Mouse (Mus musculus): ENCODE measurements around the gene Ankrd35. TPM values are rescaled to one million over a fixed set of nuclear protein-coding genes. Genes with fewer than 3 reads are reported as not detected.
"Not testable (repeated sequence)": the region's sequence is repeated elsewhere in the genome, so short reads cannot be mapped to it uniquely, and the experiment has no call there.

The Ankrd35 gene
- polyA plus RNA-seq, 1 experiment = 0.09 TPM

- TF ChIP-seq CTCF (IDR thresholded peaks at IDR 0.05; ENCODE audit: control insufficient read depth, insufficient read depth, insufficient read length) = no peak
- no peak for TF ChIP-seq FOSL1 (IDR thresholded peaks at IDR 0.05; ENCODE audit: insufficient read depth, low read length, poor library complexity, severe bottlenecking)
- TF ChIP-seq MYOG (IDR thresholded peaks at IDR 0.05; ENCODE audit: control insufficient read depth, extremely low read depth, insufficient read length) = no peak
- no peak for TF ChIP-seq CEBPB (IDR thresholded peaks at IDR 0.05; ENCODE audit: low read depth)
- TF ChIP-seq USF1 (IDR thresholded peaks at IDR 0.05; ENCODE audit: low read depth) = no peak
- Histone ChIP-seq H3K79me3 (ENCODE audit: low read depth) (no peaks in the 10 kb centered on the region), H3K79me2 (ENCODE audit: control insufficient read depth, insufficient read depth) (no peaks in the 10 kb centered on the region), H3K36me3 (ENCODE audit: control insufficient read depth, insufficient read depth) (peaks cover 12% of the 10 kb centered on the region), H3K4me3 (ENCODE audit: insufficient read depth, poor library complexity, severe bottlenecking) (no peak overlapping the region), H3ac (ENCODE audit: control insufficient read depth, insufficient read length, low read depth) (no peak overlapping the region), H3K27me3 (ENCODE audit: control insufficient read depth, insufficient read depth, insufficient read length) (no peaks in the 10 kb centered on the region)
These were observed 22.6 kb upstream of the Ankrd35 start for GRCm38 (mm10) chr3:96647365-96647764.

DNA sequence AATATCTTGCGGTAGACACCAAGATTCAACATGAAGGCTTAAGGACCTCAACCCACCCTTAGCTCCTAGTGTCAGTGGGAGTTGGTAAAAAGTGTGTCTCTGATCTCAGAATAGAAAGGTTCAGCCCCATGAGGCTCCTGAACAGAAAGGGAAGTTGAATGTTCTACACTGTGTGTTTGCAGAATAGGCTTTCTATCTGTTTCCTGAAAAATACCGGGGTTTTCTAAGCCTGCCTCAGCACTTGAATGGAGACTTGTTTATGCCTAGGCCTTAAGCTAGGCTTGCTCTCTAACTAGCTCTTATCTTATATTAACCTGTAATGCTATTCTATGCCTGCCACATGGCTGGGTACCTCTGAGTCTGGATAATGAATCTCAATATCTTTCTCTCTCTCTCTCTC lies 9.0 kb upstream of the Ankrd35 start:
- no peak overlapping the region for H3ac ChIP-seq (ENCODE audit: control insufficient read depth, insufficient read length, low read depth)
- TF ChIP-seq MYOG (IDR thresholded peaks at IDR 0.05; ENCODE audit: control insufficient read depth, extremely low read depth, insufficient read length) = no peak
- TF ChIP-seq FOSL1 (IDR thresholded peaks at IDR 0.05; ENCODE audit: insufficient read depth, low read length, poor library complexity, severe bottlenecking) = no peak
- no peak for TF ChIP-seq CTCF (IDR thresholded peaks at IDR 0.05; ENCODE audit: control insufficient read depth, insufficient read depth, insufficient read length)
- TF ChIP-seq MYOD1 (IDR thresholded peaks at IDR 0.05; ENCODE audit: control insufficient read depth, insufficient read length, low read depth) = no peak
- TF ChIP-seq CEBPB (IDR thresholded peaks at IDR 0.05; ENCODE audit: low read depth) = no peak
- TF ChIP-seq USF1 (IDR thresholded peaks at IDR 0.05; ENCODE audit: low read depth) = no peak
- no peak for TF ChIP-seq MAX (IDR thresholded peaks at IDR 0.05)
- H3K79me2 ChIP-seq (ENCODE audit: control insufficient read depth, insufficient read depth) = no peaks in the 10 kb centered on the region
- H3K79me3 ChIP-seq (ENCODE audit: low read depth) = no peaks in the 10 kb centered on the region
- no peaks in the 10 kb centered on the region for H3K27me3 ChIP-seq (ENCODE audit: control insufficient read depth, insufficient read depth, insufficient read length)
- no peaks in the 10 kb centered on the region for H3K36me3 ChIP-seq (ENCODE audit: control insufficient read depth, insufficient read depth)
- no peak overlapping the region for H3K4me3 ChIP-seq (ENCODE audit: insufficient read depth, poor library complexity, severe bottlenecking)

DNA sequence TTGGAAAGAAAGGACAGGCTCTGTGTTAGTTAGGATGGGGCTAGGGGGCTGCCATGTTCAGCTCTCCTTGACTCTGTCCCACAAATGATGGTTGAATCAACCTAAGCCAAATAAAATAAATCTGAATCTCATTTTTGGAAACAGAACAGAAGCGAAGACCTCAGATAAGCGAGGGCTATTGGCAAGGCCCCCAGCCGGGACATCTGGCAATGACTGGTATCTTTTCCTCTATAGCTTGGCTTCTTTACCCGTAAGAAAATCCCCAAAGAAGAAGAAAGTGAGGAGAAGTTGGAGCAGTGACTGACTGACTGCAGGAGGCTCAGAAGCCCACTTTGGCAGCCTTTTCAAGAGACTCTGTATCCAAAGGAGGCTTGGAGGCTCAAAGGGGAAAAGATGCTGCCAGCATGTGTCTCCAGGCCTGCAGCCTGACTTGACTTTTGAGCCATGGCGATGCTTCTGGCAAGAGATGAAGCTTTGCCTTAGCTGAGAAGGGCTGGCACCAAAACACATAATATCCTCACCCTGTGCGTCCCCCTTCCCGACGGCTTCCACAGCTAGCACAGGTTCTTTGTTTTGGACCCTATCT lies 7.1 kb upstream of the Ankrd35 start:
- no peaks in the 10 kb centered on the region for H3K27me3 ChIP-seq (ENCODE audit: control insufficient read depth, insufficient read depth, insufficient read length)
- H3K79me2 ChIP-seq (ENCODE audit: control insufficient read depth, insufficient read depth) = no peaks in the 10 kb centered on the region
- H3K79me3 ChIP-seq (ENCODE audit: low read depth) = no peaks in the 10 kb centered on the region
- H3ac ChIP-seq (ENCODE audit: control insufficient read depth, insufficient read length, low read depth) = peak overlapping the region; percentile 48
- H3K4me3 ChIP-seq (ENCODE audit: insufficient read depth, poor library complexity, severe bottlenecking) = no peak overlapping the region
- H3K36me3 ChIP-seq (ENCODE audit: control insufficient read depth, insufficient read depth) = no peaks in the 10 kb centered on the region
- no peak for TF ChIP-seq MYOG (IDR thresholded peaks at IDR 0.05; ENCODE audit: control insufficient read depth, extremely low read depth, insufficient read length)
- no peak for TF ChIP-seq CEBPB (IDR thresholded peaks at IDR 0.05; ENCODE audit: low read depth)

DNA sequence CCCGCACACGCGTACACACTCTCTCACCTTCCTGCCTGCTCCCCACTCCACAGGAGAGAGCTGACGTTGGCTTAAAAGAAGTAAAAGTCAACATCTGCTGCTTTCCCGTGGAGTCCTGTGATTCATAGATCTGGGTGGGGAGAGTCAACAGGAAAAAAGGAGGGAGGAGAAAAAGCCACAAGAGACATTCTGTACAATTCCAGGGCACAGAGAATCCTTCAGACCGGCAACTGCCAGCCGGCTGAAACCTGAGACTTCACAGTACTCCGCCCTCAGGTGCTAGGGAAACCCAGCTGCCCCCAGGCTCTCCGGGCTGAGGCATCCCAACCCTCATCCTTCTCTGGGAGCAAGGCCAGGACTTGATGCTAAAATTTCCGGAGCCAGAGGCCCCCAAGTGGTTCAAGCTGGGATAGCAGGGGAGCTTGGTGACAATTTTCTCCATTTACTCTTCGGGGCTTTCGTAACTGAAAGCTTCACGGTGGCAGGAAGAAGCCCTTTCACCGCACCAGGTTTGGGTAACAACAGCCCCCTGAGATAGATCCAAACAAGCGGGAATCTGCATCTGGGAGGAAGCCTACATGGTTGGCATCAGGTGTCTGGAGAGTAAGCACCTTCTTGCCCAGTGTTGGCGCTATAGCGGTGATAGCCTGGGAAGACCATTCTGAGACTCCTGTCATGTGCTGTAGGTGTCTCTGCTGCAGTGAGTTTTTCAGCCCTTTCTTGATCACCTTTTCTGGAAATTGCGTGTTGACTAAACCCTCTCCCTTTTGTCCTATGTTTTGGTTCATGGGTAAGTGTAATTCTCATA lies 6.3 kb upstream of the Ankrd35 start:
- H3K79me2 ChIP-seq (ENCODE audit: control insufficient read depth, insufficient read depth) = no peaks in the 10 kb centered on the region
- TF ChIP-seq USF1 (IDR thresholded peaks at IDR 0.05; ENCODE audit: low read depth) = no peak
- no peak for TF ChIP-seq CEBPB (IDR thresholded peaks at IDR 0.05; ENCODE audit: low read depth)
- no peak for TF ChIP-seq MAX (IDR thresholded peaks at IDR 0.05)
- TF ChIP-seq MYOG (IDR thresholded peaks at IDR 0.05; ENCODE audit: control insufficient read depth, extremely low read depth, insufficient read length) = no peak
- TF ChIP-seq CTCF (IDR thresholded peaks at IDR 0.05; ENCODE audit: control insufficient read depth, insufficient read depth, insufficient read length) = no peak
- TF ChIP-seq MYOD1 (IDR thresholded peaks at IDR 0.05; ENCODE audit: control insufficient read depth, insufficient read length, low read depth) = peak; percentile 10
- TF ChIP-seq FOSL1 (IDR thresholded peaks at IDR 0.05; ENCODE audit: insufficient read depth, low read length, poor library complexity, severe bottlenecking) = no peak
- H3K36me3 ChIP-seq (ENCODE audit: control insufficient read depth, insufficient read depth) = no peaks in the 10 kb centered on the region
- H3K27me3 ChIP-seq (ENCODE audit: control insufficient read depth, insufficient read depth, insufficient read length) = no peaks in the 10 kb centered on the region
- no peaks in the 10 kb centered on the region for H3K79me3 ChIP-seq (ENCODE audit: low read depth)
- no peak overlapping the region for H3K4me3 ChIP-seq (ENCODE audit: insufficient read depth, poor library complexity, severe bottlenecking)
- H3ac ChIP-seq (ENCODE audit: control insufficient read depth, insufficient read length, low read depth) = peak overlapping the region; percentile 52

DNA sequence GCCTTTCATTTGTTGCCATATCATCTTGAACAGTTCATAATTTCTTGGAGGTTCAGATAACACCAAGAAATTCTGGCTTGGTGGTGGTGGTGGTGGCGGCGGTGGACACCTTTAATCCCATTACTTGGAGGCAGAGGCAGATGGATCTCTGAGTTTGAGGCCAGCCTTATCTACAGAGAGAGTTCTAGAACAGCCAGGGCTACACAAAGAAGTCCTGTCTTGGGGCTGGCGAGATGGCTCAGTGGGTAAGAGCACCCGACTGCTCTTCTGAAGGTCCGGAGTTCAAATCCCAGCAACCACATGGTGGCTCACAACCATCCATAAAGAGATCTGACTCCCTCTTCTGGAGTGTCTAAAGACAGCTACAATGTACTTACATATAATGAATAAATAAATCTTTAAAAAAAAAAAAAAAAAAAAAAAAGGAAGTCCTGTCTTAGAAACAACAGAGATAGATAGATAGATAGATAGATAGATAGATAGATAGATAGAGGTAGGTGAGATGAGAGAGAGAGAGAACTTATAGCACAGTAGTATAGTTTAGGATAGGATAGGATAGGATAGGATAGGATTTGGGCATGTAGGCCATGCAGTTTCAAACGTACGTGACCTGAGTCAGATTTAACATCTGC lies 4.1 kb upstream of the Ankrd35 start:
- not testable (repeated sequence) for H3K4me3 ChIP-seq (ENCODE audit: insufficient read depth, poor library complexity, severe bottlenecking); H3K27me3 ChIP-seq (ENCODE audit: control insufficient read depth, insufficient read depth, insufficient read length); H3ac ChIP-seq (ENCODE audit: control insufficient read depth, insufficient read length, low read depth); H3K79me2 ChIP-seq (ENCODE audit: control insufficient read depth, insufficient read depth); H3K36me3 ChIP-seq (ENCODE audit: control insufficient read depth, insufficient read depth); H3K79me3 ChIP-seq (ENCODE audit: low read depth)

DNA sequence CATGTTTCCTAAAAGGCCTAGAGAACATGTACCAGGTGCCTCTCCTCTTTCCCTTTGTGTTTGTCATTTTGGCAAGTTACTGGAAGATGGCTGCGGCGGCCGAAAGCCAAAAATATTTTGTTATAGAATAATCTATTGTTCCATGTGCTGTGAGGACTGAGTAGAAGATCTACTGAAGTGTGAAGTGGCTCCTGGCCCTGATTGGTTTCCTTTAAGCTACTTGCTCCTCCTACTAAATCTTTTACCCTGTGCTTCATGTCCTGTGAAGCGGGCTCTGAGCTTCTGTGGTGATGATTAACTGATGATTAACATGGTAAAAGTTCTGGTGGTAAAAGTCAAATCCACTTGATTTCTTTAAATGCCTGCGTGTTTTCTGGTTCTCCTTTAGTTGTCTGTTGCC lies 3.0 kb upstream of the Ankrd35 start:
- TF ChIP-seq MAX (IDR thresholded peaks at IDR 0.05) (no peak), MYOD1 (IDR thresholded peaks at IDR 0.05; ENCODE audit: control insufficient read depth, insufficient read length, low read depth) (no peak), MYOG (IDR thresholded peaks at IDR 0.05; ENCODE audit: control insufficient read depth, extremely low read depth, insufficient read length) (no peak), CTCF (IDR thresholded peaks at IDR 0.05; ENCODE audit: control insufficient read depth, insufficient read depth, insufficient read length) (no peak), CEBPB (IDR thresholded peaks at IDR 0.05; ENCODE audit: low read depth) (no peak), FOSL1 (IDR thresholded peaks at IDR 0.05; ENCODE audit: insufficient read depth, low read length, poor library complexity, severe bottlenecking) (no peak), USF1 (IDR thresholded peaks at IDR 0.05; ENCODE audit: low read depth) (no peak)
- no peaks in the 10 kb centered on the region for H3K36me3 ChIP-seq (ENCODE audit: control insufficient read depth, insufficient read depth)
- H3K79me3 ChIP-seq (ENCODE audit: low read depth) = no peaks in the 10 kb centered on the region
- no peak overlapping the region for H3K4me3 ChIP-seq (ENCODE audit: insufficient read depth, poor library complexity, severe bottlenecking)
- H3K27me3 ChIP-seq (ENCODE audit: control insufficient read depth, insufficient read depth, insufficient read length) = no peaks in the 10 kb centered on the region
- H3K79me2 ChIP-seq (ENCODE audit: control insufficient read depth, insufficient read depth) = no peaks in the 10 kb centered on the region
- no peak overlapping the region for H3ac ChIP-seq (ENCODE audit: control insufficient read depth, insufficient read length, low read depth)
